Mouse (Mus musculus): ENCODE data around the gene Sel1l3.

The Sel1l3 gene

GRCm38 (mm10) chr5:53078453-53078852, 135.3 kb downstream of the Sel1l3 start:
- H3K27me3 ChIP-seq (ENCODE audit: control insufficient read depth, insufficient read depth, low read length, poor library complexity, severe bottlenecking) = no peaks in the 10 kb centered on the region
- no peak for DNase-seq (ENCODE audit: low read depth, low spot score)
- no peaks in the 10 kb centered on the region for H3K36me3 ChIP-seq (ENCODE audit: control insufficient read depth, insufficient read depth, low read length, poor library complexity, severe bottlenecking)

- no peak for DNase-seq (ENCODE audit: low read depth, low spot score)
- H3K27me3 ChIP-seq (ENCODE audit: control insufficient read depth, insufficient read depth, low read length, poor library complexity, severe bottlenecking) = no peaks in the 10 kb centered on the region
These were observed 139.2 kb downstream of the Sel1l3 start for GRCm38 (mm10) chr5:53074553-53074952.

GRCm38 (mm10) chr5:53061532-53062130, 152.1 kb downstream of the Sel1l3 start:
- H3K36me3 ChIP-seq (ENCODE audit: control insufficient read depth, insufficient read depth, low read length, poor library complexity, severe bottlenecking) = no peaks in the 10 kb centered on the region
- DNase-seq (ENCODE audit: low read depth, low spot score) = no peak
- H3K27me3 ChIP-seq (ENCODE audit: control insufficient read depth, insufficient read depth, low read length, poor library complexity, severe bottlenecking) = no peaks in the 10 kb centered on the region

More at GRCm38 (mm10) chr5:53074553-53074952, 139.2 kb downstream of the Sel1l3 start:
- no peaks in the 10 kb centered on the region for H3K36me3 ChIP-seq (ENCODE audit: control insufficient read depth, insufficient read depth, low read length, poor library complexity, severe bottlenecking)
